Mouse (Mus musculus): Measurements from ENCODE around the gene Inpp5k.

DNA sequence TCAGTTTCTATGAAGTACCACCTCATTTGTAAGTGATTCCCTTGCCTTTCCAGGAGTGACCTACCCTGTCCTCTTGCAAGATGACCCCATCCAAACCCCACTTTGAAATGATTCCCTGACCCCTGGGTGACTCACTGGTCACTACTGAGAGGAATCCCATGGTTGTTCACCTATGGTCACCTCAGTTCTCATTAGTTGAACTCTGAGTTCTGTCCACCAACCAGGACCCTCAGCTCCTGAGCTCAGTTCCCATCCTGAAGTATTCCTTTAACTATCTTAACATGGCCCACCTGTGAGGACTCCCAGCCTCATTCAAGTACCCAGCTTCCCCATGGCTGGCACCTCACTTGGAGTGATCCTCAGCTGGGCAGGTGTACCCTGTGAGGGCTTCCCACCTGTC, 27.1 kb downstream of the Inpp5k start:
- no peak for TF ChIP-seq CTCF (IDR thresholded peaks at IDR 0.05; ENCODE audit: low read depth, low read length)
- TF ChIP-seq GATA1 (IDR thresholded peaks at IDR 0.05; ENCODE audit: borderline replicate concordance, low read length): no peak

All from G1E (cell line).